Mouse (Mus musculus) CH12.LX (cell line): Measurements from ENCODE around the gene Bhlhe41. TPM values are rescaled to one million over a fixed set of nuclear protein-coding genes. Genes with fewer than 3 reads are reported as not detected.
A peak's percentile ranks its signal among the peaks of the same experiment; 100 is the strongest.

ENCODE experiments used
- DNase-seq: peaks from one replicate; pipeline ENCODE4 v3.0.0-alpha.2; 2013; ENCODE audit errors: extremely low read depth
- H3K27ac ChIP-seq: 2 replicates; pipeline ENCODE4 v1.5.1; 2012; ENCODE audit warnings: low read depth, mild to moderate bottlenecking, control low read depth, moderate library complexity; ENCODE audit not compliant: insufficient read depth
- H3K27me3 ChIP-seq: replicated peaks from 2 replicates; pipeline ENCODE3; 2012; ENCODE audit warnings: inconsistent platforms
- H3K36me3 ChIP-seq, 2 experiments: replicated peaks in 1 of 2; 2 replicates each; pipeline versions ENCODE3 to v1.6.1; 2012; ENCODE audit warnings: inconsistent platforms in 1 of 2, low read length in 1 of 2, mild to moderate bottlenecking in 1 of 2, mixed read lengths in 1 of 2, moderate library complexity in 1 of 2; ENCODE audit not compliant: control insufficient read depth in 1 of 2, insufficient read depth in 1 of 2
- H3K4me1 ChIP-seq, 2 experiments: 2 replicates each; pipeline ENCODE4 v1.6.1; 2012; ENCODE audit warnings: inconsistent platforms in 1 of 2, moderate library complexity in 1 of 2; ENCODE audit not compliant: insufficient read depth in 2 of 2, control insufficient read depth in 1 of 2
- H3K4me2 ChIP-seq: 2 replicates; pipeline ENCODE4 v1.6.1; 2012; ENCODE audit warnings: low read depth, mild to moderate bottlenecking, control low read depth; ENCODE audit not compliant: poor library complexity, insufficient read depth, severe bottlenecking
- H3K4me3 ChIP-seq, 3 experiments: fragments of 150-350 bp in 1 of 3; sonication (generic) in 1 of 3; replicated peaks in 1 of 3; 2 replicates each; pipeline versions ENCODE3 to v1.5.1; 2011 to 2012; ENCODE audit warnings: low read depth in 2 of 3, low read length in 2 of 3, mild to moderate bottlenecking in 2 of 3, moderate library complexity in 2 of 3, control low read depth in 1 of 3, improper control_type of control experiment in 1 of 3, inconsistent platforms in 1 of 3, mixed read lengths in 1 of 3; ENCODE audit not compliant: poor library complexity in 1 of 3
- H3K79me2 ChIP-seq: replicated peaks from 2 replicates; pipeline ENCODE4 v1.6.1; 2012; ENCODE audit warnings: mild to moderate bottlenecking, moderate library complexity; ENCODE audit not compliant: control insufficient read depth, poor library complexity, insufficient read depth, severe bottlenecking; ENCODE audit errors: extremely low read depth
- H3K9ac ChIP-seq: 2 replicates; pipeline ENCODE4 v1.6.1; 2012; ENCODE audit warnings: low read depth, mild to moderate bottlenecking, control low read depth, moderate library complexity; ENCODE audit not compliant: insufficient read depth
- H3K9me3 ChIP-seq: replicated peaks from 2 replicates; pipeline ENCODE3; 2012; ENCODE audit warnings: low read length, inconsistent platforms, mixed read lengths
- CHD1 ChIP-seq: IDR thresholded peaks from 2 replicates; pipeline ENCODE4 v1.6.1; 2012; ENCODE audit warnings: low read depth, low read length, improper control_type of control experiment, inconsistent platforms
- CHD2 ChIP-seq: IDR thresholded peaks from 2 replicates; pipeline ENCODE4 v1.6.1; 2011; ENCODE audit warnings: low read length, improper control_type of control experiment
- E2F4 ChIP-seq: IDR thresholded peaks from 2 replicates; pipeline ENCODE4 v1.6.1; 2011; ENCODE audit warnings: low read depth, low read length, improper control_type of control experiment; ENCODE audit not compliant: insufficient replicate concordance
- ELF1 ChIP-seq: IDR thresholded peaks from 2 replicates; pipeline ENCODE4 v1.6.1; 2014; ENCODE audit warnings: low read depth, mild to moderate bottlenecking, inconsistent platforms, low read length, improper control_type of control experiment
- EP300 ChIP-seq: IDR thresholded peaks from 2 replicates; pipeline ENCODE4 v1.6.1; 2011; ENCODE audit warnings: low read length, improper control_type of control experiment
- ETS1 ChIP-seq: conservative IDR thresholded peaks from 2 replicates; pipeline ENCODE4 v1.6.1; 2012; ENCODE audit warnings: low read depth, mild to moderate bottlenecking, inconsistent platforms, low read length, improper control_type of control experiment, moderate library complexity
- GABPA ChIP-seq: IDR thresholded peaks from 2 replicates; pipeline ENCODE4 v1.6.1; 2012; ENCODE audit warnings: low read depth, low read length, improper control_type of control experiment, inconsistent platforms; ENCODE audit not compliant: insufficient replicate concordance
- HCFC1 ChIP-seq: IDR thresholded peaks from 2 replicates; pipeline ENCODE4 v1.6.1; 2012; ENCODE audit warnings: low read depth, mild to moderate bottlenecking, inconsistent platforms, low read length, improper control_type of control experiment
- IRF4 ChIP-seq: IDR thresholded peaks from 2 replicates; pipeline ENCODE4 v1.6.1; 2014; ENCODE audit warnings: low read depth, mild to moderate bottlenecking, inconsistent platforms, low read length, improper control_type of control experiment
- MXI1 ChIP-seq: IDR thresholded peaks from 2 replicates; pipeline ENCODE4 v1.6.1; 2011; ENCODE audit warnings: mild to moderate bottlenecking, low read depth, low read length, improper control_type of control experiment
- NELFE ChIP-seq: IDR thresholded peaks from 2 replicates; pipeline ENCODE4 v1.6.1; 2011; ENCODE audit warnings: low read depth, low read length, improper control_type of control experiment
- NRF1 ChIP-seq: IDR thresholded peaks from 2 replicates; pipeline ENCODE4 v1.6.1; 2014; ENCODE audit warnings: low read depth, mild to moderate bottlenecking, inconsistent platforms, low read length, improper control_type of control experiment, moderate library complexity
- POLR2AphosphoS2 ChIP-seq: IDR thresholded peaks from 2 replicates; pipeline ENCODE4 v1.6.1; 2011; ENCODE audit warnings: low read depth, low read length, improper control_type of control experiment
- SIN3A ChIP-seq: IDR thresholded peaks from 2 replicates; pipeline ENCODE4 v1.6.1; 2012; ENCODE audit warnings: low read length, improper control_type of control experiment, inconsistent platforms
- SMC3 ChIP-seq: IDR thresholded peaks from 2 replicates; pipeline ENCODE4 v1.6.1; 2011; ENCODE audit warnings: low read depth, low read length, improper control_type of control experiment
- TBP ChIP-seq: conservative IDR thresholded peaks from 2 replicates; pipeline ENCODE4 v1.6.1; 2011; ENCODE audit warnings: low read depth, low read length, improper control_type of control experiment
- UBTF ChIP-seq: IDR thresholded peaks from 2 replicates; pipeline ENCODE4 v1.6.1; 2012; ENCODE audit warnings: low read depth, mild to moderate bottlenecking, inconsistent platforms, low read length, improper control_type of control experiment, moderate library complexity
- USF1 ChIP-seq: IDR thresholded peaks from 2 replicates; pipeline ENCODE4 v1.6.1; 2014; ENCODE audit warnings: low read depth, mild to moderate bottlenecking, inconsistent platforms, low read length, improper control_type of control experiment
- ZC3H11A ChIP-seq: IDR thresholded peaks from 2 replicates; pipeline ENCODE4 v1.6.1; 2012; ENCODE audit warnings: low read depth, mild to moderate bottlenecking, inconsistent platforms, low read length, improper control_type of control experiment
- ZKSCAN1 ChIP-seq: IDR thresholded peaks from 2 replicates; pipeline ENCODE4 v1.6.1; 2012; ENCODE audit warnings: low read depth, inconsistent platforms, low read length, improper control_type of control experiment, borderline replicate concordance
- ZNF384 ChIP-seq: IDR thresholded peaks from 2 replicates; pipeline ENCODE4 v1.6.1; 2012; ENCODE audit warnings: low read depth, low read length, improper control_type of control experiment, inconsistent platforms
- dilution Hi-C: fragments of 300-500 bp; cut with MboI; formaldehyde crosslinking; loops from 2 replicates; pipeline ENCODE4 v1.14.3; 2020; ENCODE audit warnings: low sequenced_read_pairs; ENCODE audit not compliant: extremely low pct_unique_long_range_greater_than_20kb, extremely low pct_ligation_motif_present
- in situ Hi-C: fragments of 300-500 bp; cut with MboI; formaldehyde crosslinking; loops from 3 replicates; pipeline ENCODE4 v1.14.3; 2019; ENCODE audit warnings: low sequenced_read_pairs, low pct_ligation_motif_present, low pct_unique_long_range_greater_than_20kb, mixed read lengths
- polyA plus RNA-seq: library from polyadenylated mRNA; unstranded; fragments of >175 nt; gene quantifications from 2 replicates; pipeline ENCODE4 v1.2.1, GENCODE M21; 2012; ENCODE audit warnings: low read depth; ENCODE audit not compliant: insufficient read length
- total RNA-seq, 2 experiments: library from RNA; depleted of rRNA; stranded (reverse); fragments of 300-350 nt in 1 of 2; fragments of >200 nt in 1 of 2; gene quantifications; 2 replicates each; pipeline ENCODE4 v1.2.3; 2012 to 2014

Bhlhe41 gene
- total and polyA plus RNA-seq, 3 experiments: 12.5 to 105 (median 12.6) TPM

GRCm38 (mm10) chr6:145904169-145904568 is 38.8 kb upstream of the Bhlhe41 start:
- H3K4me3 ChIP-seq: no peak overlapping the region
- dilution Hi-C loops: no loop called here
- H3K27me3 ChIP-seq: no peaks in the 10 kb centered on the region
- H3K27ac ChIP-seq: no peak overlapping the region
- in situ Hi-C loops: no loop called here
- H3K36me3 ChIP-seq: no peaks in the 10 kb centered on the region
- no peaks in the 10 kb centered on the region for H3K79me2 ChIP-seq
- peaks cover 2% of the 10 kb centered on the region for H3K9me3 ChIP-seq
- DNase-seq: no peak
- peak overlapping the region; percentile 85; the same call in 1 of the 2 replicates for H3K4me2 ChIP-seq
- TF ChIP-seq NELFE (no peak), CHD2 (no peak), MXI1 (no peak), SIN3A (no peak), GABPA (no peak), IRF4 (no peak), CHD1 (no peak), E2F4 (no peak)
- H3K4me1 ChIP-seq: peaks cover 21 to 34% of the 10 kb centered on the region in 2 experiments
- H3K9ac ChIP-seq: peak overlapping the region; percentile 54; the same call in 1 of the 2 replicates

- peaks cover 27 to 53% of the 10 kb centered on the region in 2 experiments for H3K4me1 ChIP-seq
- in situ Hi-C loops: loop anchor here (5.0 kb wide), 1 partner anchor 38 kb away; no protein-coding TSS in a partner anchor
- 0 out of 2 replicates have a peak overlapping the region, but pooled peaks have one; percentile 24 for H3K9ac ChIP-seq
- H3K4me2 ChIP-seq: no peak overlapping the region; the same call in 1 of the 2 replicates
- no peak for DNase-seq
- H3K9me3 ChIP-seq: peaks cover 4% of the 10 kb centered on the region
- no peak overlapping the region for H3K4me3 ChIP-seq
- H3K36me3 ChIP-seq: no peaks in the 10 kb centered on the region
- H3K27ac ChIP-seq: peak overlapping the region; percentile 99
- no peaks in the 10 kb centered on the region for H3K79me2 ChIP-seq
- TF ChIP-seq USF1: no peak
- peak; percentile 47; the same call in 1 of the 2 replicates for TF ChIP-seq IRF4
- TF ChIP-seq ELF1: 0 out of 2 replicates have a peak, but pooled peaks have one; percentile 30
- TF ChIP-seq, all 38 proteins: peak for 2
- H3K27me3 ChIP-seq: no peaks in the 10 kb centered on the region
- dilution Hi-C loops: no loop called here
Observed at GRCm38 (mm10) chr6:145894669-145895342, 29.4 kb upstream of the Bhlhe41 start.

DNA sequence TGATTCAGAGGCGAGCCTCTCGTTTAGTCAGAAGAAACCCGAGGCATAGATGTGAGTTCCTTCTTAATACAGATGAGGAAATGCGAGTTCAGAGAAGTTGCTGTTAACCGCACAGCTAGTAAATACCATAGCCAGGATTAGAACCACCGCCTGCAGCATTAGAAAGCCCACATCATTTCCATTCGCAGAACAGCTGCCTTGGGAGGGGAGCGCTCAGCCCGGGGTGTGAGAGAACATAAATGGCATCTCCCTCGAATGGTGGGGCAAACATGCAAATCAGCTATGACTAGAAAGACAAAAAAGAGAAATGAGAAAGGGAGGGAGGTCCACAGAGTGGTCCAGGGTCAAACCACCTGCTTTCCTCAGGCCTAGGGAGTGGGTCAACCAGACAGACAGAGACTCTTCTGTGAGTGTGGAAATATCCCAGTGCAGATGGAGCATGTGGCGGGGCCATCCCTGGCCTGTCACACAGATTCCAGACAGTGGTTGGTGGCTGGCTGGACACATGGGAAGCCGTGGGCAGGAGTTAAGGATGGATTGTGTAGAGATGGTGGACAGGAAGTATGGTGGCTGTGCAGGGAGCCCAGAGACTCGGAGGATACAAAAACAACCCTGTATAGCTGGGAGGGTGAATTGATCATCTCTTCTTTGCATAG is 28.1 kb upstream of the Bhlhe41 start:
- in situ Hi-C loops (loop anchor here (5.0 kb wide), 1 partner anchor 36 kb away; no protein-coding TSS in a partner anchor), dilution Hi-C loops (no loop called here)
- no peak overlapping the region for H3K4me3 ChIP-seq
- H3K79me2 ChIP-seq: no peaks in the 10 kb centered on the region
- no peaks in the 10 kb centered on the region for H3K36me3 ChIP-seq
- no peaks in the 10 kb centered on the region for H3K27me3 ChIP-seq
- H3K4me1 ChIP-seq: peaks cover 36 to 66% of the 10 kb centered on the region in 2 experiments
- H3K4me2 ChIP-seq: peak overlapping the region; percentile 88
- H3K27ac ChIP-seq: peak overlapping the region; percentile 100
- peak overlapping the region; percentile 50; the same call in 1 of the 2 replicates for H3K9ac ChIP-seq
- peak; percentile 99 for DNase-seq
- H3K9me3 ChIP-seq: peaks cover 4% of the 10 kb centered on the region
- TF ChIP-seq MXI1 (0 out of 2 replicates have a peak, but pooled peaks have one; percentile 29), CHD2 (peak; percentile 85), NRF1 (0 out of 2 replicates have a peak, but pooled peaks have one; percentile 40), HCFC1 (no peak), ZKSCAN1 (no peak), CHD1 (no peak), POLR2AphosphoS2 (no peak), IRF4 (peak; percentile 95), UBTF (no peak), EP300 (peak; percentile 96), ELF1 (peak; percentile 71), ETS1 (peak; percentile 96), ZNF384 (peak; percentile 71), ZC3H11A (no peak), SMC3 (peak; percentile 31; the same call in 1 of the 2 replicates), TBP (0 out of 2 replicates have a peak, but pooled peaks have one; percentile 51), NELFE (peak; percentile 42; the same call in 1 of the 2 replicates)
